Mouse (Mus musculus): ENCODE results near the gene Htt. TPM values are rescaled to one million over a fixed set of nuclear protein-coding genes. Genes with fewer than 3 reads are reported as not detected.

The Htt gene
- polyA plus RNA-seq, 1 experiment from 2014 or later: 28.5 TPM

DNA sequence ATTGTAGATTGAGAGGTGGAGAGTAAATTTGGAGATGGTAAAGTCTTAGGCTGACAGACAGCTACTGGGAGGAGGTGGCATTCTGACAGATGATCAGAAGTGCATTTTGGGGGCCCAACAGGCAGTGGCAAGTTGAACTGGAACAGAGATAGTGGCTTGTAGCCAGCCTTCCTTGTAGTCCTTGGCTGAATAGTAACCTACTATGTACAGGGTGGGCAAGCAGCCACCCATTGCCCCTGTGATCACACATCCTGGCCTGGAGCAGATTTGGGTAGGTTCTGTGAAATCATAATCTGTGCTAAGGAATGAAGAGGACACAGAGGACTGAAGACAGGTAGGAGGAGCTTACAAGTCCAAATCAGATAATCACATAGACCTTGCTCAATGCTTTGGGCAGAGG is 142.9 kb downstream of the Htt start:
- Histone ChIP-seq H3K9me3 (ENCODE audit: control insufficient read depth, low read length) (no peaks in the 10 kb centered on the region), H3K4me1 (ENCODE audit: control insufficient read depth, insufficient read depth, low read length) (no peaks in the 10 kb centered on the region), H3K27me3 (ENCODE audit: control insufficient read depth, insufficient read depth, low read length) (no peaks in the 10 kb centered on the region), H3K9ac (replicated peaks; ENCODE audit: low read depth, low read length) (no peak overlapping the region), H3K4me2 (ENCODE audit: low read depth, low read length) (no peak overlapping the region), H3K36me3 (ENCODE audit: control insufficient read depth, insufficient read depth, low read length) (peaks cover 61% of the 10 kb centered on the region), H3K4me3 (ENCODE audit: low read depth, low read length) (no peak overlapping the region), H3K27ac (ENCODE audit: low read depth, low read length) (no peak overlapping the region)
- ATAC-seq (ENCODE audit: low read depth): no peak

DNA sequence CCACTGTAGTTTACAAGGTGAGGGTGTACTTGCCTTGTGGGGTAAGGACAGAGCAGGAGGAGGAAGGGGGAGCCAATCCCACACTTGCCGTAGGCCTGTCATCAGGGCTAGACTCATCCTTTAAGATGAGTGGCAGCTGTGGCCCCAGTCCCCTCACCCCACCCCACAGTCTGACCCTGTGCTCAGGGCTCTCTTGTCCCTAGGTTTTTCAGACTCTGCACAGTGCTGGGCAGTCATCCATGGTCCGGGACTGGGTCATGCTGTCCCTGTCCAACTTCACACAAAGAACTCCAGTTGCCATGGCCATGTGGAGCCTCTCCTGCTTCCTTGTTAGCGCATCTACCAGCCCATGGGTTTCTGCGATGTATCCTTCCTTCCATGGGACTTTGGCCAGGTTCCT is 145.7 kb downstream of the Htt start:
- Histone ChIP-seq H3K4me2 (ENCODE audit: low read depth, low read length) (no peak overlapping the region), H3K36me3 (ENCODE audit: control insufficient read depth, insufficient read depth, low read length) (peaks cover 50% of the 10 kb centered on the region), H3K9ac (replicated peaks; ENCODE audit: low read depth, low read length) (no peak overlapping the region), H3K27me3 (ENCODE audit: control insufficient read depth, insufficient read depth, low read length) (no peaks in the 10 kb centered on the region), H3K9me3 (ENCODE audit: control insufficient read depth, low read length) (no peaks in the 10 kb centered on the region), H3K4me1 (ENCODE audit: control insufficient read depth, insufficient read depth, low read length) (no peaks in the 10 kb centered on the region), H3K4me3 (ENCODE audit: low read depth, low read length) (no peak overlapping the region), H3K27ac (ENCODE audit: low read depth, low read length) (no peak overlapping the region)
- 93% methylated on average over 4 of the region's 4 CpGs for WGBS
- no peak for ATAC-seq (ENCODE audit: low read depth)

DNA sequence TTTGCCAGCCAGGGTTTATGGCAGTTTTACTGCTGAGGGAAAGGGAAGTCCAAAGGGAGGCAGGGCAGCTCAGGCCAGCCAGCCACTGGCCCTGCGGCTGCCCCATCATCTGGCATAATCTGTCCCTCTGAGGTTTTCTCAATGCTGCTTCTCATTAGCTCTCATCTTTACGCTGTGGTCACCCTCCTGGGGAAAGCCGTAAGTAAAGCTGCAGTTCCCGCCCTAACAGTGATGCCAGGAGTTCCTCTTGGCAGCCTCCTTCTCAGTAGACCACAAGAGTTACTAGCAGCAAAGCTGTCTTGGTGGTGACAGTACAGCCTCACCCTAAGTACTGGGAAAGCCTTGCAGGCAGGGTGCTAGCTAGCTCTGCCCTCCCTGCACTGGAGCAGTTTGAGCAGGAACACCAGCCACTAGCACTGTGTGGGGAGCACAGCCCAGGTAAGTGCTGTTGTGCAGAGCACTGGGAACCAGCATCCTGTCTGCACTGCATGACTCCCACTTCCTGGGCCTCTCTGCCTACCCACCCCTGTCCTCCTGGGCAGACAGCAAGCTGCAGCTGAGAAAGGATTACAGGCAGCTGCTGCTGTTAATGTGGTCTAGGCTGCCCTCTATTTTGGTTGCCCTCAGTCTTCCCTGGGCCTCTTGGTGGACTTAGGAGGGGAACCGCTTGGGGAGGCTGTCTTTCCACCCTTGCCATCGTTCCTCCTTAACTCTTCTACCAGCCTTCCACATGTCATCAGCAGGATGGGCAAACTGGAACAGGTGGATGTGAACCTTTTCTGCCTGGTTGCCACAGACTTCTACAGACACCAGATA is 146.6 kb downstream of the Htt start, which contains the start of gene Msantd1:
Gene Msantd1 (plus strand): TSS at position 103 of the 816 bp plus-strand sequence.
- no peaks in the 10 kb centered on the region for H3K27me3 ChIP-seq (ENCODE audit: control insufficient read depth, insufficient read depth, low read length)
- H3K4me3 ChIP-seq (ENCODE audit: low read depth, low read length): no peak within 1 kb of the TSS
- no peaks in the 10 kb centered on the region for H3K9me3 ChIP-seq (ENCODE audit: control insufficient read depth, low read length)
- no peak for ATAC-seq (ENCODE audit: low read depth)
- H3K4me1 ChIP-seq (ENCODE audit: control insufficient read depth, insufficient read depth, low read length): no peaks in the 10 kb centered on the region
- WGBS: 82% methylated on average over 6 of the region's 6 CpGs
- H3K9ac ChIP-seq (replicated peaks; ENCODE audit: low read depth, low read length): no peak within 1 kb of the TSS
- H3K36me3 ChIP-seq (ENCODE audit: control insufficient read depth, insufficient read depth, low read length): peaks cover 50% of the 10 kb centered on the region
- H3K4me2 ChIP-seq (ENCODE audit: low read depth, low read length): no peak within 1 kb of the TSS
- H3K27ac ChIP-seq (ENCODE audit: low read depth, low read length): no peak within 1 kb of the TSS

DNA sequence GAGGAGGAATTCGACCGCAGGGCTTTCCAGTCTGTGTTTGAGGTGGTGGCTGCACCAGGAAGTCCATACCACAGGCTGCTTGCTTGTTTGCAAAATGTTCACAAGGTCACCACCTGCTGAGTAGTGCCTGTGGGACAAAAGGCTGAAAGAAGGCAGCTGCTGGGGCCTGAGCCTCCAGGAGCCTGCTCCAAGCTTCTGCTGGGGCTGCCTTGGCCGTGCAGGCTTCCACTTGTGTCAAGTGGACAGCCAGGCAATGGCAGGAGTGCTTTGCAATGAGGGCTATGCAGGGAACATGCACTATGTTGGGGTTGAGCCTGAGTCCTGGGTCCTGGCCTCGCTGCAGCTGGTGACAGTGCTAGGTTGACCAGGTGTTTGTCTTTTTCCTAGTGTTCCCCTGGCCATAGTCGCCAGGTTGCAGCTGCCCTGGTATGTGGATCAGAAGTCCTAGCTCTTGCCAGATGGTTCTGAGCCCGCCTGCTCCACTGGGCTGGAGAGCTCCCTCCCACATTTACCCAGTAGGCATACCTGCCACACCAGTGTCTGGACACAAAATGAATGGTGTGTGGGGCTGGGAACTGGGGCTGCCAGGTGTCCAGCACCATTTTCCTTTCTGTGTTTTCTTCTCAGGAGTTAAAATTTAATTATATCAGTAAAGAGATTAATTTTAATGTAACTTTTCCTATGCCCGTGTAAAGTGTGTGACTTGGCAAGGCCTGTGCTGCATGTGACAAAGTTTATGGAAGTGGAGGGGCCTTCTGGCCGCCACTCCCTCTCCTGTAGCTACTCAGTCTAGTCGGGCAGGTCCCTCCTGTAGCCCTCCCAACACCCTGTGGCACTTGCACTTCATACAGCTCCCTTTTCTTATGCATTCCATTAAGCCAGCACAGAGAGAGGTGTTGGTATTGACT is 147.4 kb downstream of the Htt start:
- H3K4me1 ChIP-seq (ENCODE audit: control insufficient read depth, insufficient read depth, low read length): no peaks in the 10 kb centered on the region
- H3K36me3 ChIP-seq (ENCODE audit: control insufficient read depth, insufficient read depth, low read length): peaks cover 48% of the 10 kb centered on the region
- no peak overlapping the region for H3K27ac ChIP-seq (ENCODE audit: low read depth, low read length)
- no peak overlapping the region for H3K4me3 ChIP-seq (ENCODE audit: low read depth, low read length)
- ATAC-seq (ENCODE audit: low read depth): no peak
- H3K9ac ChIP-seq (replicated peaks; ENCODE audit: low read depth, low read length): no peak overlapping the region
- no peak overlapping the region for H3K4me2 ChIP-seq (ENCODE audit: low read depth, low read length)
- H3K27me3 ChIP-seq (ENCODE audit: control insufficient read depth, insufficient read depth, low read length): no peaks in the 10 kb centered on the region
- no peaks in the 10 kb centered on the region for H3K9me3 ChIP-seq (ENCODE audit: control insufficient read depth, low read length)
- WGBS: 80% methylated on average over 9 of the region's 9 CpGs

DNA sequence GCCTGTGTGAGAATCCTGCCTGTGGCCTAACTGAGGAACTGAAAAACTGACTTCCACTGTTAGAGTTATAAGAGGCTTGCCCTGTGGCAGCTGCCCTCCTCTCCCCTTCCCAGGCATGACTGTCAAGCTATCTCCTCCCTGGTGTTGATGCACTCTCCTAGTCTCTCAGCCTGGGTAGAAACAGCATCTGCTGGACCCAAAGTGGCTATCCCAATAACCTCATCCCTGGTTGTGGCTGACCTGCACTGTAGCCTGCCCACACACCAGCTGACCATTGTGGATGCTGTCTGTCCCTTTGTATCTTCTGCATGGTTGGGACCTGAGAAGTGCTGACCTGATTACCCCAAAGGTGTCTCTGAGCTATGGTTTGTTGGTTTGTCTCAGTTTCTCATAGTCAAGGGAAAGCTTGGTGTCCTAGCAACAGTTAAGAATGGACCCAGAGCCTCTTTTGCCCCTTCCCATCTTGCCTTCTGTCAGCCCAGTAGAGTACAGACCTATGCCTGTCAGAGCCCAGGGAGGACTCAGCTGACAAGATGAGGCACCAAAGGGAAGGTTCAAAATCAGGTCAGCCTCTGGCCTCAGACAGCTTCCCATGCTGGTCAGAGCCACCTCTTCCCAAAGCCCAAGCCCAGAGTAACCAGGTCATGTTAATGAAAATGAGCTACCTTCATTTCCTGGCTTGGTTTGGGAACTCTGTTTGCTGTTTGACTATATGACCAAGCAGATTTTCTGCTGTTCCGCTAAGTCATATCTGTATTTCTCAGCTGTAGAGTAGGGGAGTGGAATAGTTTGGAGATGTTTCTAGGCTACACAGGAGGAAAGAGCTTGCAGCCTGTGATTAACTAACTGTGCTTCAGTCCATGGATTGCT is 148.3 kb downstream of the Htt start:
- Histone ChIP-seq H3K9me3 (ENCODE audit: control insufficient read depth, low read length) (no peaks in the 10 kb centered on the region), H3K9ac (replicated peaks; ENCODE audit: low read depth, low read length) (no peak overlapping the region), H3K36me3 (ENCODE audit: control insufficient read depth, insufficient read depth, low read length) (peaks cover 39% of the 10 kb centered on the region), H3K4me1 (ENCODE audit: control insufficient read depth, insufficient read depth, low read length) (no peaks in the 10 kb centered on the region), H3K4me2 (ENCODE audit: low read depth, low read length) (no peak overlapping the region), H3K4me3 (ENCODE audit: low read depth, low read length) (no peak overlapping the region), H3K27me3 (ENCODE audit: control insufficient read depth, insufficient read depth, low read length) (no peaks in the 10 kb centered on the region), H3K27ac (ENCODE audit: low read depth, low read length) (no peak overlapping the region)
- 100% methylated on average over 1 of the region's 1 CpGs for WGBS
- ATAC-seq (ENCODE audit: low read depth): no peak

DNA sequence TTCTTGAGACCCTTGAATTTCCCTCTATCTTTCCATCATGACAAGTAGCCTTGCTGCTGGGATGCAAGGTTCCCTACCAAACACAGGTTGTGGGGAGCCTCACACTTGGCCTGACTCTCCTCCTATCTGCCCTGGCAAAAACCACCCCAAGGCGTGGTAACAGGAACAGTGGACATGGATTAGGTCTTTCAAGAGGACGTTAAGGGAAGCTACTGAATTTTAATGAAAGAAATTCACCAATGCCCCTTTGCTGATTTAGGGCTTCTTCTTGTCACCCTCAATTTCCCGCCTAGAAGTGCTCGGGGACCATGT is 148.9 kb downstream of the Htt start:
- H3K27me3 ChIP-seq (ENCODE audit: control insufficient read depth, insufficient read depth, low read length): no peaks in the 10 kb centered on the region
- H3K36me3 ChIP-seq (ENCODE audit: control insufficient read depth, insufficient read depth, low read length): peaks cover 35% of the 10 kb centered on the region
- no peak overlapping the region for H3K4me3 ChIP-seq (ENCODE audit: low read depth, low read length)
- WGBS: 62% methylated on average over 4 of the region's 4 CpGs
- no peak overlapping the region for H3K9ac ChIP-seq (replicated peaks; ENCODE audit: low read depth, low read length)
- ATAC-seq (ENCODE audit: low read depth): no peak
- no peaks in the 10 kb centered on the region for H3K9me3 ChIP-seq (ENCODE audit: control insufficient read depth, low read length)
- H3K4me1 ChIP-seq (ENCODE audit: control insufficient read depth, insufficient read depth, low read length): no peaks in the 10 kb centered on the region
- H3K4me2 ChIP-seq (ENCODE audit: low read depth, low read length): no peak overlapping the region
- H3K27ac ChIP-seq (ENCODE audit: low read depth, low read length): no peak overlapping the region

DNA sequence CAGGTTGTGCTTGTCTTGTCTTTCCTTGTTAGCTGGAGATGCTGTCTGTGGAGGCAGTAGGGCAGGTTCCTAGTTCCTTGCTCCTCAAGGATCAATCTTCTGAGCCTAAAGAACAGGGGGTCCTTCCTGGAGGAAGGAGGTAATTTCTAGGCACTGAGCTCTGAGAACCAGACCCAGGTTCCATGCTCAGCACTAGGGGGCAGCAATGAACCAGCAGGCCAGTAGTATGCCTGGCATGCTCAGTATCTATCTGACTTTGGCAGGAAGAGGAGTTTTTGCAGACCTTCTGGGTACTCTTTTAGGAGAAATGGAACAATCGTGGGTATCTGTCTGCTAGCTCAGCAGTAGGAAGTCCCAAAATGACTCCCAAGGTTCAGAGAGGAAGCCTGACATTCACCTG is 154.3 kb downstream of the Htt start:
- WGBS: 13% methylated on average over 1 of the region's 1 CpGs
- H3K27me3 ChIP-seq (ENCODE audit: control insufficient read depth, insufficient read depth, low read length): no peaks in the 10 kb centered on the region
- peaks cover 3% of the 10 kb centered on the region; the same call in 1 of the 2 replicates for H3K4me1 ChIP-seq (ENCODE audit: control insufficient read depth, insufficient read depth, low read length)
- no peak overlapping the region for H3K4me2 ChIP-seq (ENCODE audit: low read depth, low read length)
- H3K9ac ChIP-seq (replicated peaks; ENCODE audit: low read depth, low read length): no peak overlapping the region
- no peak overlapping the region for H3K27ac ChIP-seq (ENCODE audit: low read depth, low read length)
- H3K4me3 ChIP-seq (ENCODE audit: low read depth, low read length): no peak overlapping the region
- H3K36me3 ChIP-seq (ENCODE audit: control insufficient read depth, insufficient read depth, low read length): no peaks in the 10 kb centered on the region
- peak; percentile 77; the same call in 1 of the 2 replicates for ATAC-seq (ENCODE audit: low read depth)
- H3K9me3 ChIP-seq (ENCODE audit: control insufficient read depth, low read length): no peaks in the 10 kb centered on the region

DNA sequence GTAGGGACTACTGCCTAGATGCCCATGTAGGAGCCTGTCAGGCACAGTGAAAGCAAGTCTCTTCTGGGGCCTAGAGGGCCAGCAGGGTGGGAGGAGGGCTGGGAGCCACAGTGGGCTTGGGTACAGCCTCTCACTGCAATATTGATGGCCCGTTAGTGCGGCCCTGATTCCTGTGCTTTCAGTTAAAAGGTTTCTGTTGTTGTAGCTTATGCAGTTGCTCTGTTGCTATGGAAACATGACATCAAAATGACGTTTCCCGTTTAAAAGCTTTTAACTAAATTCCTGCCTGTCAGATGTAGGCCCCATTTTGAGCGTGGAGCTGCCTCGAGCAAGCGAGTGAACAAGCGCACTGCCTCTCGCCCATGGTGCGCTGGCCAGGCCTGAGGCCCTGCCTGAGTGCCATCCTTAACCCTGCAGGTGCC is 155.7 kb downstream of the Htt start:
- peak; percentile 36; the same call in 1 of the 2 replicates for ATAC-seq (ENCODE audit: low read depth)
- Histone ChIP-seq H3K4me3 (ENCODE audit: low read depth, low read length) (no peak overlapping the region), H3K9ac (replicated peaks; ENCODE audit: low read depth, low read length) (no peak overlapping the region), H3K27me3 (ENCODE audit: control insufficient read depth, insufficient read depth, low read length) (no peaks in the 10 kb centered on the region), H3K36me3 (ENCODE audit: control insufficient read depth, insufficient read depth, low read length) (no peaks in the 10 kb centered on the region), H3K27ac (ENCODE audit: low read depth, low read length) (0 out of 2 replicates have a peak overlapping the region, but pooled peaks have one; percentile 24), H3K4me2 (ENCODE audit: low read depth, low read length) (no peak overlapping the region), H3K9me3 (ENCODE audit: control insufficient read depth, low read length) (no peaks in the 10 kb centered on the region), H3K4me1 (ENCODE audit: control insufficient read depth, insufficient read depth, low read length) (peaks cover 3% of the 10 kb centered on the region; the same call in 1 of the 2 replicates)
- WGBS: 37% methylated on average over 10 of the region's 10 CpGs
